Mouse (Mus musculus): ENCODE data around the gene Fam102b. TPM values are rescaled to one million over a fixed set of nuclear protein-coding genes. Genes with fewer than 3 reads are reported as not detected.

The Fam102b gene
- polyA plus RNA-seq, 1 experiment from 2014 or later: 8.2 TPM

DNA sequence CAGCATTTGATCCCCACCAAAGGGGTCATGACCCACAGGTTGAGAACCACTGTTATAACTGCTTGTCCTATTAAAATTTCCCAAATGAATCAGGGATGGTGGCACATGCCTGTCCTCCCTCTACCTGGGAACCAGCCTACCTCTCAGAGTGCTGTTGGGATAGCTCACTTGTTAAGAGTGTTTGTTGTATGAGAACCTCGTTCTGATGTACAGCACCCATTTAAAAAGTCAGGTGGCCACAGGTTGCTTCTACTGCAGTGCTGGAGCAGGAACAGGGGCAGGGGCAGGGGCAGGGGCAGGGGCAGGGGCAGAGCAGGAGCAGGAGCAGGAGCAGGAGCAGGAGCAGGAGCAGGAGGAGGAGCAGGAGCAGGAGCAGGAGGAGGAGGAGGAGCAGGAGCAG is 28.2 kb downstream of the Fam102b start:
- Histone ChIP-seq H3K9me3 (ENCODE audit: control insufficient read depth) (no peaks in the 10 kb centered on the region), H3K27me3 (replicated peaks; ENCODE audit: control insufficient read depth, insufficient read depth, low read length) (no peaks in the 10 kb centered on the region), H3K4me1 (replicated peaks; ENCODE audit: control insufficient read depth, insufficient read depth, low read length) (no peaks in the 10 kb centered on the region), H3K4me3 (ENCODE audit: low read depth, low read length) (no peak overlapping the region), H3K36me3 (ENCODE audit: control insufficient read depth, insufficient read depth) (peaks cover 9% of the 10 kb centered on the region; the same call in 1 of the 2 replicates), H3K4me2 (replicated peaks; ENCODE audit: low read depth) (no peak overlapping the region), H3K27ac (ENCODE audit: low read depth, low read length) (no peak overlapping the region), H3K9ac (ENCODE audit: low read depth, low read length) (no peak overlapping the region)
- WGBS: 88% methylated on average over 1 of the region's 1 CpGs
- no peak for TF ChIP-seq CTCF (IDR thresholded peaks at IDR 0.05; ENCODE audit: low read depth)
- ATAC-seq: no peak

DNA sequence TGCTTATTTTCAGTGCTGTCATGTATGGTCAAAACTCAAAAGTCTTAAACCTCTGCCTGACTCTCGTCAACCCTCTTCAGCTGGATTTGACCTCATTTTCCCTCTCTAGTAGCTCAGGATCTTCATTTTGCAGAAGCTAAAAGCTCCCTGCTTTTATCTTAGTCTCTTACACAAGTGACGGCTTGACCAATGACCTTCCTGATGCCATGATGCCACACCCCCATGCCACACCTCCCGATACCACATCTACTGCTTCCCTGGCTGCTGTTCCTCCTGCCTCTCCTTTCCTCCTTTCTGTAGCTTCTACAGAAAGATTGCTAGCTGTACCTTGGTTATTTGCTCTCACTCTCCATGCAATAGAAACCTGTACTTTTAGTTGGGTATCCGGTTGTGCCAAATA is 29.6 kb downstream of the Fam102b start:
- 49% methylated on average over 4 of the region's 4 CpGs for WGBS
- Histone ChIP-seq H3K4me3 (ENCODE audit: low read depth, low read length) (no peak overlapping the region), H3K27me3 (replicated peaks; ENCODE audit: control insufficient read depth, insufficient read depth, low read length) (no peaks in the 10 kb centered on the region), H3K4me1 (replicated peaks; ENCODE audit: control insufficient read depth, insufficient read depth, low read length) (no peaks in the 10 kb centered on the region), H3K9me3 (ENCODE audit: control insufficient read depth) (no peaks in the 10 kb centered on the region), H3K9ac (ENCODE audit: low read depth, low read length) (no peak overlapping the region), H3K27ac (ENCODE audit: low read depth, low read length) (no peak overlapping the region), H3K36me3 (ENCODE audit: control insufficient read depth, insufficient read depth) (peaks cover 15% of the 10 kb centered on the region; the same call in 1 of the 2 replicates), H3K4me2 (replicated peaks; ENCODE audit: low read depth) (no peak overlapping the region)
- TF ChIP-seq CTCF (IDR thresholded peaks at IDR 0.05; ENCODE audit: low read depth): no peak
- ATAC-seq: no peak

DNA sequence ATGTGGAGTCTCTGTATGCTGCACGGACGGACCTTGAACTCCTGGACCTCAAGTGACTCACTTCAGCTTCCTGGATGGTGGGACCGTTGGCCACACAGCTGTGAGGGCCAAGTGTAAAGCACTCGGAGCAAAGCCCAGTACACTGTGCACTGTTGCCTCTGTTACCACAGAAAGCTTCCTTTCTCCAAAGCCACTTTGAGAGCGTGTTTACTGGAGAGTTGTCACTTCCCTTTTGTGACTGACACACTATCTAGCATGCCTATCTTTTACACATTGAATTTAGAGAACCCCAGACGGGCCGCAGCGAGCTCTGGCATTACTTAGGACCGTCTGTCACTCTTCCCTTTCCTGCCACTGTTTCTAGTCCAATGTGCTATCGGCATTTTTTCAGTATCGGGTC is 30.1 kb downstream of the Fam102b start:
- no peak overlapping the region for H3K9ac ChIP-seq (ENCODE audit: low read depth, low read length)
- no peaks in the 10 kb centered on the region for H3K4me1 ChIP-seq (replicated peaks; ENCODE audit: control insufficient read depth, insufficient read depth, low read length)
- H3K9me3 ChIP-seq (ENCODE audit: control insufficient read depth): no peaks in the 10 kb centered on the region
- peaks cover 12% of the 10 kb centered on the region; the same call in 1 of the 2 replicates for H3K36me3 ChIP-seq (ENCODE audit: control insufficient read depth, insufficient read depth)
- no peak overlapping the region for H3K27ac ChIP-seq (ENCODE audit: low read depth, low read length)
- ATAC-seq: no peak
- H3K4me2 ChIP-seq (replicated peaks; ENCODE audit: low read depth): no peak overlapping the region
- no peak for TF ChIP-seq CTCF (IDR thresholded peaks at IDR 0.05; ENCODE audit: low read depth)
- no peaks in the 10 kb centered on the region for H3K27me3 ChIP-seq (replicated peaks; ENCODE audit: control insufficient read depth, insufficient read depth, low read length)
- no peak overlapping the region for H3K4me3 ChIP-seq (ENCODE audit: low read depth, low read length)
- WGBS: 57% methylated on average over 11 of the region's 11 CpGs

- no peak overlapping the region for H3K27ac ChIP-seq (ENCODE audit: low read depth, low read length)
- H3K4me2 ChIP-seq (replicated peaks; ENCODE audit: low read depth): no peak overlapping the region
- H3K9me3 ChIP-seq (ENCODE audit: control insufficient read depth): no peaks in the 10 kb centered on the region
- 78% methylated on average over 2 of the region's 2 CpGs for WGBS
- no peaks in the 10 kb centered on the region for H3K4me1 ChIP-seq (replicated peaks; ENCODE audit: control insufficient read depth, insufficient read depth, low read length)
- no peak overlapping the region for H3K9ac ChIP-seq (ENCODE audit: low read depth, low read length)
- H3K36me3 ChIP-seq (ENCODE audit: control insufficient read depth, insufficient read depth): peaks cover 22% of the 10 kb centered on the region
- H3K4me3 ChIP-seq (ENCODE audit: low read depth, low read length): no peak overlapping the region
- TF ChIP-seq CTCF (IDR thresholded peaks at IDR 0.05; ENCODE audit: low read depth): no peak
- no peaks in the 10 kb centered on the region for H3K27me3 ChIP-seq (replicated peaks; ENCODE audit: control insufficient read depth, insufficient read depth, low read length)
- ATAC-seq: no peak
These were observed 32.0 kb downstream of the Fam102b start for GRCm38 (mm10) chr3:108995379-108995778.

DNA sequence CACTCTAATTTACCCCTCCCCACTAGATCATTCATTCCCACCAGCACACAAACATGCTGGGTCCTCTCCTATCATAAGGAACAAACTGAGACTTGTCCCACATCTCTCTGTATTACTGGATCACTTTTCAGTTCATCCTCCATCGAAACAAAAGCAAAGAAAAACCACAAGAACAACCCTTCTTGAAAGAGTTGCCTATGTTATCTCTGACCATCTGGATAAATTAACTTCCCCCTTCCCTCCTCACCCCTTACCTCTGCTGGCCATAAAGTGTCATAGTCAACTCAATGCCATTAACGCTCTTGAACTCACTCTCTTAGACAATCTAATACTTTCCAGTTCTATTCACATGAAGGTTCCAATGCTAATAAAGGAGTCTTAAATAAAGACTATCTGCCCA is 32.9 kb downstream of the Fam102b start:
- Histone ChIP-seq H3K4me1 (replicated peaks; ENCODE audit: control insufficient read depth, insufficient read depth, low read length) (no peaks in the 10 kb centered on the region), H3K36me3 (ENCODE audit: control insufficient read depth, insufficient read depth) (peaks cover 29% of the 10 kb centered on the region), H3K9me3 (ENCODE audit: control insufficient read depth) (no peaks in the 10 kb centered on the region), H3K4me3 (ENCODE audit: low read depth, low read length) (no peak overlapping the region), H3K9ac (ENCODE audit: low read depth, low read length) (no peak overlapping the region), H3K27me3 (replicated peaks; ENCODE audit: control insufficient read depth, insufficient read depth, low read length) (no peaks in the 10 kb centered on the region), H3K27ac (ENCODE audit: low read depth, low read length) (no peak overlapping the region), H3K4me2 (replicated peaks; ENCODE audit: low read depth) (no peak overlapping the region)
- no peak for ATAC-seq
- WGBS: 94% methylated on average over 2 of the region's 2 CpGs
- no peak for TF ChIP-seq CTCF (IDR thresholded peaks at IDR 0.05; ENCODE audit: low read depth)

- TF ChIP-seq CTCF (IDR thresholded peaks at IDR 0.05; ENCODE audit: low read depth): no peak
- Histone ChIP-seq H3K4me1 (replicated peaks; ENCODE audit: control insufficient read depth, insufficient read depth, low read length) (no peaks in the 10 kb centered on the region), H3K9me3 (ENCODE audit: control insufficient read depth) (no peaks in the 10 kb centered on the region), H3K27ac (ENCODE audit: low read depth, low read length) (no peak overlapping the region), H3K36me3 (ENCODE audit: control insufficient read depth, insufficient read depth) (peaks cover 49% of the 10 kb centered on the region), H3K27me3 (replicated peaks; ENCODE audit: control insufficient read depth, insufficient read depth, low read length) (no peaks in the 10 kb centered on the region), H3K9ac (ENCODE audit: low read depth, low read length) (no peak overlapping the region), H3K4me2 (replicated peaks; ENCODE audit: low read depth) (no peak overlapping the region), H3K4me3 (ENCODE audit: low read depth, low read length) (no peak overlapping the region)
- no peak for ATAC-seq
- WGBS: 82% methylated on average over 9 of the region's 9 CpGs
These were observed 37.3 kb downstream of the Fam102b start for GRCm38 (mm10) chr3:108989971-108990548.
